Mouse (Mus musculus): Measurements from ENCODE around the gene Nbl1. TPM values are rescaled to one million over a fixed set of nuclear protein-coding genes. Genes with fewer than 3 reads are reported as not detected.

The Nbl1 gene
- polyA plus RNA-seq (2012; ENCODE audit: low replicate concordance), result 0.99 and 3.0 TPM in 2 replicates

GRCm38 (mm10) chr4:139092356-139093195 is at the start of gene Nbl1:
TSS of gene Nbl1 (minus strand) at chr4:139092993.

GRCm38 (mm10) chr4:139130701-139131549 is 38.1 kb upstream of the Nbl1 start, which contains the start of gene Minos1:
TSS of gene Minos1 (minus strand) at chr4:139131113.

GRCm38 (mm10) chr4:139075041-139075711 is 17.6 kb downstream of the Nbl1 start, which contains the start of gene Htr6:
TSS of gene Htr6 (minus strand) at chr4:139075570.

Other genes starting within 250 kb of the Nbl1 start
- 4.9 TPM in 1 of 2 replicates, not detected in the other for gene Pla2g5, start 229.5 kb downstream of the Nbl1 start, polyA plus RNA-seq (2012; ENCODE audit: low replicate concordance)
- gene Gm13030, start 219.0 kb downstream of the Nbl1 start, polyA plus RNA-seq (2012; ENCODE audit: low replicate concordance), result not detected in 2 replicates
- gene Pla2g2e, start 215.1 kb downstream of the Nbl1 start, polyA plus RNA-seq (2012; ENCODE audit: low replicate concordance), result 0.95 TPM in 1 of 2 replicates, not detected in the other
- 5.3 and 6.2 TPM in 2 replicates for gene Otud3, start 179.0 kb downstream of the Nbl1 start, polyA plus RNA-seq (2012; ENCODE audit: low replicate concordance)
- not detected in 2 replicates for gene Rnf186, start 125.9 kb downstream of the Nbl1 start, polyA plus RNA-seq (2012; ENCODE audit: low replicate concordance)
- gene Tmco4, start 120.1 kb downstream of the Nbl1 start, polyA plus RNA-seq (2012; ENCODE audit: low replicate concordance), result 8.3 and 13.7 TPM in 2 replicates
- not detected in 2 replicates for gene Htr6, start 17.4 kb downstream of the Nbl1 start, polyA plus RNA-seq (2012; ENCODE audit: low replicate concordance)
- 8.0 and 24.3 TPM in 2 replicates for gene Minos1, start 38.1 kb upstream of the Nbl1 start, polyA plus RNA-seq (2012; ENCODE audit: low replicate concordance)
- 47.0 and 50.3 TPM in 2 replicates for gene Capzb, start 99.9 kb upstream of the Nbl1 start, polyA plus RNA-seq (2012; ENCODE audit: low replicate concordance)
- gene Pqlc2, start 217.7 kb upstream of the Nbl1 start, polyA plus RNA-seq (2012; ENCODE audit: low replicate concordance), result 7.7 and 15.1 TPM in 2 replicates
- gene Akr7a5, start 217.8 kb upstream of the Nbl1 start, polyA plus RNA-seq (2012; ENCODE audit: low replicate concordance), result 31.7 and 49.7 TPM in 2 replicates

Data from leukemia stem cell, adult 10-12 weeks (primary cell).